Mouse (Mus musculus): ENCODE results near the gene Stard9.

Stard9 gene

GRCm38 (mm10) chr2:120628886-120629735 lies at the start of gene Stard9:
TSS of gene Stard9 (plus strand) at chr2:120629121.
- DNase-seq (ENCODE audit: low spot score): peak; percentile 100

DNA sequence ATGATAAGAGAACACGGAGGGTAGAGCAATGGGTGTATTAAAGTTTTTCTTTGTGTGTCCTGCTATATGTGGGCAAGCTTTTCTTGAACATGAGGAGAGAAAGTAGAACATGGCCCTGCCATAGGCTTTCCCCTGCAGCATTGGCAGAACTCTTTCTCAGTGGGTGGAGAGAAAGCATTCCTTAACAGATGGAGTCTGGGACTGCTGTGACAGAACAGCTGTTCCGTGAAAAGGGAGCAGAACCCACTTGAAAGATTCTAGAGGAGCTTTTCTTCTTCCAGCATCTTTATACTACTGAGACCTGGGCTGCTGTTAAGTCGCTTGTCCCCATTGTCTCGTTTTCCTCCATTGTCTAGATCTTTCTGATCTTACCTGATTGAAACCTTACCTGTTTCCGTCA lies 39.2 kb upstream of the Stard9 start:
- DNase-seq (ENCODE audit: low spot score): no peak

DNA sequence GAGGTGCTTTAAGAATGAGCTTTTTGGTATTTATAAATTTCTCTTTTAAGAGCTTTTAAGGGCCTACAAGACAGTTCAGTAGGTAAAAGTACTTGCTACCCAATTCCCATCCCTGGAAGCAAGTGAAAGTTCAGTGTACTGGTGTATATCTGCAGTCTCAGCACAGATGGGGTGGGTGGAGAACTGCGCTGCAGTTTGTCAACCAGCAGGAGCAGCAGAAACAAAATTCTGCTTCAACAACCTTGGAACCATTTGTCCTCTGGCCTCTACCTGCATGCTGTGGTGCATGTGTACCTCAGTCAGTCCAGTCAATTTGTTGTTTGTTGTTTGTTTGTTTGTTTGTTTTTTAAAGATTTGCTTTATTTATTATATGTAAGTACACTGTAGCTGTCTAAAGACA lies 36.7 kb upstream of the Stard9 start:
- DNase-seq (ENCODE audit: low spot score): no peak

DNA sequence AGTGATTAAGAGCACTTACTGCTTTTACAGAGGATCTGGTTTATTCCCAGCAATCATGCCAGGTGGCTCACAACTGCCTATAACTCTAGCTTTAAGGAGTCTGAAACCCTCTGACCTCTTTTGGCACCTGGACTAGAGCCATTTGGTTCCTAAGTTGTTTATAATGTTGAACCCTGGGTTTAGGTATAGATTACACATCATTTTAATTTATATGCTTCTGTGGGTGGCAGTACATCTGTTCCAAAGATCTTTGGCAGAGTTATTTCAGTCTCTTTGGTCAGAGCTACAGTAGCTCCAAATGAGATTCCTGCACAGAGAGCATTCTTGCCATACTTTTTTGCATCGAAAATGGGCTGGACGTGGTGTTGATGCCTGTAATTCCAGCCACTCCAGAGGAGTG lies 31.2 kb upstream of the Stard9 start:
- DNase-seq (ENCODE audit: low spot score): no peak

GRCm38 (mm10) chr2:120599506-120599905 lies 29.4 kb upstream of the Stard9 start:
- no peak for DNase-seq (ENCODE audit: low spot score)

DNA sequence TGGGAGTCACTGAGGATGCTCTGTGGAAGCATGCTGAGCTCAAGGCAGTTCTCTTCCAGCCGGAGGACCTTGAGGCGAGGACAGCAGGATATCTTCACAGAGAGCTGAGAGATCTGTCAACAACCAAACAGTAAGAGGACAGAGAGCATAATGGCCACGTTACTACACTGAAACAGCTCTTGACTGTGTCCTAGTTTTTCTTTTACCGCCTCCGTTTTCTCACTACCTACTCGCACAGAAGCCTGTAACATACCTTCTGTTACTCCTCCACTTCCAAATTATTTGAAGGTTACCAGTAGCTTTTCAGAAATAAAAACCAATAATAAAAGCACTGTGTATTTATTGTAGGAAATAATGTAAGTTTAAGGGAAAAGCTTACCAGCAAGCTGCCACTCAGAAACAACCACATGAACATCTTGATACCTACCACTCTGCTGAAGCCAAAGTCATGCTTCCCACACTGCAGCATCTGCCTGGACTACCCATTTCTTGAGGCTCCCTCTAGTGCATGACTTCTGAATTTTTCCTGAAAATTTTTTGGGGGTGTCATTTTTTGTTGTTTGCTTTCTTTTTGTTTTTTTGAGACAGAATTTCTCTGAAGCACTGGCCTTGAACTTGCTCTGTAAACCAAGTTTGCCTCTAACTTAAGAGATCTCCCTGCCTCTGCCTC lies 22.8 kb upstream of the Stard9 start:
- no peak for DNase-seq (ENCODE audit: low spot score)

DNA sequence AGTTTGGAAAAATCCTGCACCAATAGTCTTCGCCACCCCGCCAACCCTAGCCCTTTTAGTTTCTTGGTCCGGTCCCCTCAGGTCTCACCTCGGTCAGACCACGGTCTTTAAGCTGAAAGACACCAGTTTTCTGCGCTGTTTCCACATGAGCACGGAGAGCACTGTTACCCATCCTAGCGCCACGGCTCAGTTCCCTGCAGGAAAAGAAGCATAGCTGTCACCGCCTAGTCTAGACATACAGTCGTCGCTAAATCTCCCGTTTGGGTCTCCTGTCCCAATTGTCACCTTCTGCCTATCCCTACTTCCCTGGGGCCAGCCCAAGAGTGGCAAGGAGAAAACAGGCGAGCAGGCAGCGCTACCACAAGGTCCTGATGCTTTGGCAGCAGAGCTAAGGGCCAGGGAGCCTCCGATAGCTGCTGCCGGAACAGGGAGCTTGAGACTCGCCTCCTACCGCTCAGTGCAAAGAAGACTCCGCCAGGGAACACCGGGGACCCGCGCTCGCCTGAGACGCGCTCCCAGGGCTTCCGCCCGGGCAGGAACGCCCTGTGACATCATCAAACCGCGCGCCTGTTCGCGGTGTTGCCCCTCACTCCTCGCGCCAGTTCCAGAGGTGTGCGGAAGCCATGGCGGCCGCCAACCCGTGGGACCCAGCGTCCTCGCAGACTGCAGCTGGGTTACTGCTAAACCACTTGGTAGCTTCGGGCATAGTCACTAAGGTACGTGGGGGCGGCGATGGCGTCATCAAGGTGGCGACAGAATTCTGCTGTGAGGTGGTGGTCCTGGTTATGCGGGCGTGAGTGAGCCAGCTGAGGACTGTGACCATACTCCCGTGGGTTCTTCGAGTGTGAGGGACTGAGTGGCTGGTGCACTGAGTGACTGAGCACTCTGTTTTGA lies 19.8 kb upstream of the Stard9 start, which contains the start of the genes Haus2 and Lrrc57:
Gene Haus2, plus strand, starts transcription at position 554 of the 894 bp plus-strand sequence.
Gene Lrrc57, minus strand, starts transcription at position 691 of the 894 bp plus-strand sequence.
- peak; percentile 93 for DNase-seq (ENCODE audit: low spot score)

DNA sequence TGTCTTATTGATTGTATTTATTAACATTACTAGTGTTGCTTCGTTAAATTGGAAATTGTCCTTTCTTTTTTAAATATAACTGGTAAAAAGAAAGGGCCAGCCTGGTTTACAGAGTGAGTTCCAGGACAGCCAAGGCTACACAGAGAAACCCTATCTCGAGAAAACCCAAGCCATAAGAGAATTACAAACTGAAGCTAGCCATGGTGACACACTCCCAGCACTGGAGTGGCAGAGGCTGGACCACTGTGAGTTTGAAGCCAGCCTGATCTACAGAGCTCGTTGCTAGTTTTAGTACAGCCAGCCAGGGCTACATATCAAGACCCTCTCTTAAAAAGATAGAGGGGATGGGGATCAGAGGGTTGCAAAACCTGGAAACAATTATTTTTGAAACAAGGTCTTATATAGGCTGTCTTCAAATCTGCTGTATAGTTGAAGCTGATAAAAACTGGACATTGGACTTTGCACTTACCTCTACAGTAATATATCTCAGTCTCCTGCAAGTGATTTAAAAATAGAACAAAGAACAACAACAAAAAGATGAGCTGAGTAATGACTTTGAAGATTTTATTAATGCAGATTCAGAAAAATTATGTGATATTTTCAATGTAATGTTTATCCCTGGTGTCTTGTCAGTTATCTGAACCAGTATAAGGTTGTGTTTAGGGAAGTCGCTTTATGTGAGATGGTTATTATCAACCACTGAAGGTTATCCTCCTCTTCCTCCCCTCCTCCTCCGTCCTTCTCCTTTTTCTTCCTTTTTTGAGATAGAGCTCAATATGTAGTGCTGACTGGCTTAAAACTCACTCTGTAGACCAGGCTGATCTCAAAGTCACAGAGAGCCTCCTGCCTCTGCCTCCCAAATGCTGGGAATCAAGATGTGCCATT lies 12.4 kb upstream of the Stard9 start:
- DNase-seq (ENCODE audit: low spot score): no peak

DNA sequence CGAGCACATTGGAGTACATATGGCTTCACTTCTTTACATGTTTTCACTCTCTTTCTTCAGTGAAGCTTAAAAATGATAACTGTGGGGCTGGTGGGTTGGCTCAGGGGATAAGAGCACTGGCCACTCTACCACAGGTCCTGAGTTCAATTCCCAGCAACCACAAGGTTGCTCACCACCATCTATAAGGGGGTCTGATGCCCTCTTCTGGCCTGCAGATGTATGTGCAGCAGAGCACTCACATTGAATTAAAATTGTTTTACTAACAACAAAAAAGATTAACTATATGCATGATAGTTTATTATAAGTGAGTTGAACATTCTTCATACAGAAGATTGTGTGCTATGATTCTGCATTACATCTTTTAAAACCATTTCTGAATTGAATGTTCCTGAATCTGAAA lies 9.4 kb upstream of the Stard9 start:
- no peak for DNase-seq (ENCODE audit: low spot score)

- no peak for DNase-seq (ENCODE audit: low spot score)
These were observed 6.0 kb upstream of the Stard9 start for GRCm38 (mm10) chr2:120622920-120623319.

DNA sequence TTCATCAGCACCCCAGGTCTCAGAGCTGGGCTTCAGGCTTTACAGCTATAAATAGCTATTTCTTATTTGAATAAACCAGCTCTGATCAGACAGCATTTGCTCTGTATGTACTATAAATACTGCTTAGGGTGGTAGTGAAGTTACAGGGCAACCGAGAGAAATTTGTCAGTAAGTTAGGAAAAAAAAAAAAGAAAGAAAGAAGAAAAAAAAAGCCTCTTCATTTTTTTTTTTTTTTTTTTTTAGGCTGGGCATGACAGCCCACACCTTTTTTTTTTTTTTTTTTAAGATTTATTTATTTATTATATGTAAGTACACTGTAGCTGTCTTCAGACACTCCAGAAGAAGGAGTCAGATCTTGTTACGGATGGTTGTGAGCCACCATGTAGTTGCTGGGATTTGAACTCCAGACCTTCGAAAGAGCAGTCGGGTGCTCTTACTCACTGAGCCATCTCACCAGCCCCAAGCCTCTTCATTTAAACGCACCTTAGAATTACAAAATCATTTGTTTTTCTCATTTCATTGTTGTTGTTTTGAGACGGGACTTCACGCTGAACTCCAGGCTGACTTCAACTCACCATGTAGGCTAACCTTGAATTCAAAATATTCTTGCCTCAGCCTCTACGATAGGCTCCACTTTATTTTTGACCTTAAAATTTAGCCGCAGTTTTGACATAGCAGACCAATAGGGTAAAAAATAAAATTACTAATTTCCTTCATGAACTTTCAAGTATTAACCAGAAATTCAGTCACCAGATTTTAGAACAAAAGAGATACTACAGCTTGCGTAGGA lies 650 bp upstream of the Stard9 start:
- DNase-seq (ENCODE audit: low spot score): peak; percentile 3

- DNase-seq (ENCODE audit: low spot score): no peak
These were observed 1.3 kb downstream of the Stard9 start for GRCm38 (mm10) chr2:120630246-120630645.

DNA sequence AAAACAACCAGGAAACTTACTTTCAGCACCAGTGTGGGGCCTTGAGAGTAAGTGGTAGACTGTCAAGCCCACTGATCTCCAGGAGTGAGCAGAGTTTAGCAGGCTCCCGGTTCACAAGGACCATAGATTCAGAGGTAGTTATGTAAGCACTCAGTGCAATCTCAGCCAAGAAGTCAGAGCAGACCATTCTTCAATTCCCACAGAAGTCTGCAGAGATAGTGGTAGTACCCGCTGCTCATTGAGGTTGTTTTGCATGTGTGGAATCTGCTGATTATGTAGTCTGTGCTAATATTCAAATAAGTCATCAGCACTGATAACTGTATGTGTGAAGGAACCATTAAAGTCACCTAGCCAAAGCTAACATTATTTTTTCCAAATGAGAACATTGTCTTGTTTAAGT lies 1.7 kb downstream of the Stard9 start:
- no peak for DNase-seq (ENCODE audit: low spot score)

DNA sequence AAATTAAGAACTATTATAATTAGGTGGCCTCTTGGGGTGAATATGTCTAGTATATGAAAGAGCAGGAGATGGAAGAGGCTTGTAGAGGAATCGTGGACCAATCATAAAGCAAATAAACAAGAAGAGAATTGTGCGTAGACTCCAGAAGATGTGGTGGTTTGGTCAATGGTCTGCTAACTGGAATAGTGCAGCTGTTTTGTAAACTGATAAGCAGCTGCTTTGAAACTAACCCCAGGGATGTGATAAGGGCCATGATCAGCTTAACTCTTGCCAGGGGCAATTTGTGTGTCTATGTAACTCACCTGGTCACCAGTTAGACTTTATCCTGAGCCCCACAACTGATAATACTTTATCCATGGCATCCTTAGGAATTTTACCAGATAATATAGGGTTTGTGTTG lies 2.6 kb downstream of the Stard9 start:
- no peak for DNase-seq (ENCODE audit: low spot score)

GRCm38 (mm10) chr2:120631957-120632356 lies 3.0 kb downstream of the Stard9 start:
- DNase-seq (ENCODE audit: low spot score): no peak

- DNase-seq (ENCODE audit: low spot score): no peak
These were observed 11.9 kb downstream of the Stard9 start for GRCm38 (mm10) chr2:120640835-120641234.

GRCm38 (mm10) chr2:120643836-120644235 lies 14.9 kb downstream of the Stard9 start:
- DNase-seq (ENCODE audit: low spot score): no peak

- DNase-seq (ENCODE audit: low spot score): no peak
These were observed 17.9 kb downstream of the Stard9 start for GRCm38 (mm10) chr2:120646777-120647176.

GRCm38 (mm10) chr2:120652256-120652924 lies 23.5 kb downstream of the Stard9 start:
- no peak for DNase-seq (ENCODE audit: low spot score)

- no peak for DNase-seq (ENCODE audit: low spot score)
These were observed 24.0 kb downstream of the Stard9 start for GRCm38 (mm10) chr2:120652925-120653284.

Measured in embryo, embryonic 10.5 days (tissue).